Mouse (Mus musculus): Measurements from ENCODE around the gene Rnf130. TPM values are rescaled to one million over a fixed set of nuclear protein-coding genes. Genes with fewer than 3 reads are reported as not detected.

The Rnf130 gene
- polyA plus RNA-seq, 1 experiment from 2014 or later: 101 TPM

DNA sequence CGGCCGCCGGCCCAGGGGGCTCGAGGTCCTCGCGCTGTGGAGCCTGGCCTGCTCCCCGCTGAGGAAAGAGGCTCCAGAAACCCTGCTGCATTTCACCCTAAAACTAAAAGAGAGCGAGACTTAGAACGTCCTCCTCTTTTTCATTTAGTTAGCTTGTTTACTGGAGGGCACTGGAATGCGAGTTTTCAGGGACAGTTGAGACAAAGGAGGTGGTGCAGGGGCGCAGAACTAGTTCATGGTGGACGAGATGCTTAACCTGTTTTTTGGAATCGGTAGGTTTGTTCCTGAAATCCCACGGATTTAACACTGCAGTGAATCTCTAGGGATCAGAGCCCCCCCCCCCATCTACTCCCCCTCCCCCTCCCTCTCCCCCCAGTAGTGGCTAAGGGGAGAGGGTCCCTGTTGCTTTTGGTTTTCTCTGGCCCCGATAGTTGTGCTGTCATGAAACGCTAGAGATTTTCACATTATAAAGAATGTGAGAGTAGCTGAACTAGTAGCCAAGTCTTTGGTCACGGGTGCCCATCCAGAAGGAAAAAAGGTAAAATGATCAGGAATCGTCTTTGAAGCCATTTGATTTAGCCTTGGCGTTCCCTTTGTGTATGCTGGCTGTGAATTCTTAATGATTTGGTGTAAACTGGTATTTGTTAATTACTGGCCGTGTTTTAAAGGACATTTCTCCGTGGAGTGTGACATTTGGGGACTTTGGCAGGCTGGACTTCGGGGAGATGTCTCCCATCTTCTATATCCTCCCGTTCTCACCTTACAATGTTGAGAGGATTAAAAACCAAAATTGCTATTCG lies 775 bp downstream of the Rnf130 start:
- H3K36me3 ChIP-seq: no peaks in the 10 kb centered on the region
- H3K27me3 ChIP-seq: peaks cover 11% of the 10 kb centered on the region
- peak overlapping the region; percentile 96 for H3K4me3 ChIP-seq (replicated peaks)
- peaks cover 28% of the 10 kb centered on the region for H3K4me1 ChIP-seq (replicated peaks)
- H3K4me2 ChIP-seq: peak overlapping the region; percentile 71
- no peak; the same call in 1 of the 2 replicates for ATAC-seq (ENCODE audit: insufficient number of reproducible peaks, insufficient read depth, low FRiP score, low TSS enrichment, low read depth)
- peak overlapping the region; percentile 85 for H3K27ac ChIP-seq
- peak overlapping the region; percentile 98 for H3K9ac ChIP-seq (replicated peaks)
- 6% methylated on average over 24 of the region's 24 CpGs for WGBS
- H3K9me3 ChIP-seq: no peaks in the 10 kb centered on the region

DNA sequence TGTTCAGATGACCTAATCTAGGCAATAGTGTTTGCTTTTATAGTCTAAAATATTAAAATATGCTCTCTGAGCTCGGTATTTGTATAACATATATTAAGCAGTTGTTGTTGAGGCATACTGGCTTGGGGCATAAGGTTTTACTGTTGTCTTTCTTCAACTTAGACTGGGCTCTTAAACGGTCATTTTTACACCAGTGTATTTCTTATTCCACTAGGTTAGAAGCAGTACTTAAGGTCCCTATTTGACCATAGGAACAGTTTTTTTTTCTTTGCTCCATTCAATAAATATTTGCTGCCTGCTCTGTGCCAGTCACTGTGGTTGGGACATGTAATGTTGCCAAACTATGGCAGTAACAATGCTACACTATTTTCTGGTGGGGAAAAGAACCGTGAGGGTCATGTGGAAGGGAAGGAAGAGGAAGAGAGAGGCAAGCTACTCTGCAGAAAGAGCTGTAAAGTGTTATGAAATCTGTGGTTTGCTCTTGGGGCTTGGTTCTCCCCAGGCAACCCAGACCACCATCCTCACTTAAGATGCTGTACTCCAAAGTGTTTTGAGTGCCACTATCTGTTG lies 1.5 kb downstream of the Rnf130 start:
- Histone ChIP-seq H3K4me1 (replicated peaks) (peaks cover 28% of the 10 kb centered on the region), H3K27me3 (peaks cover 11% of the 10 kb centered on the region), H3K4me3 (replicated peaks) (peak overlapping the region; percentile 96), H3K9me3 (no peaks in the 10 kb centered on the region), H3K9ac (replicated peaks) (peak overlapping the region; percentile 98), H3K36me3 (no peaks in the 10 kb centered on the region), H3K4me2 (peak overlapping the region; percentile 71), H3K27ac (no peak overlapping the region)
- WGBS: 43% methylated on average over 3 of the region's 3 CpGs
- no peak for ATAC-seq (ENCODE audit: insufficient number of reproducible peaks, insufficient read depth, low FRiP score, low TSS enrichment, low read depth)

DNA sequence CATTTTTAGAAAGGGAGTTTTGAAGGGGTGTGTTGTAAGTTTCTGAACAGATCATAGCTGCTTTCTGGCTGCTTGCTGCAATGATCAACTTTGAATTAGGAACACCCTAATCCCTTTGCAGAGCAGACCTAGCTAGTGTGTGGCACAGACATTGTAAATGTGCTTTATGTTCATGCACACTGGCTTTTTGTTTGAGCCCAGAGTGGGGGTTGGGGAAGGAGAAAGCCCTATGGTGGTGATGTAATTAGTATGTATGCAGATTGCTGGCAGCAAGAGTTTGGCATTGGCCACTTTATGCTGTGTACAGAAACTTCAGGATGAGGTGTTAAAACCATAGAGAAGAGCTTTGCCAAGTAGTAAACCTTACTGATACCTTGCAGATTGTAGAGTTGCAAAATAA lies 3.3 kb downstream of the Rnf130 start:
- ATAC-seq (ENCODE audit: insufficient number of reproducible peaks, insufficient read depth, low FRiP score, low TSS enrichment, low read depth): no peak
- H3K27me3 ChIP-seq: peaks cover 5% of the 10 kb centered on the region

DNA sequence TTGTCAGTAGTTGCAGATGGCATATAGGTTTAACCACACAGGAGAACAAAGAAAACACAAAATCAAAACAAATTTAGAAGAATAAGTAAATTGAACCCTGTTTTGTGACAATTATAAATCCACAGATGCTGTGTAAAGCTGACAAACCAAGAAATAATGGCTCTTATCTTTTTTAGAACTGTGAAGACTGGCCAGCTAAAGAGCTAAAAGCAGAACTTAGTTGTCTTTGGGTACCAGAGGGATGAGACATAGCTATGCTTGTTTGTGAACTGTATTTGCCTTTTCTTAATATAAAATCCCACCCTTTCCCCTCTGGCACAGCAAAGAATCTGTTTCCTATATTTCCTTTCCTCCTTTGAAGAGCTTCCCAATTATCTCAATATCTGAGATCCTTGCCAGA lies 9.0 kb downstream of the Rnf130 start:
- no peak overlapping the region for H3K27ac ChIP-seq
- H3K4me3 ChIP-seq (replicated peaks): no peak overlapping the region
- H3K36me3 ChIP-seq: no peaks in the 10 kb centered on the region
- no peak overlapping the region for H3K9ac ChIP-seq (replicated peaks)
- no peaks in the 10 kb centered on the region for H3K27me3 ChIP-seq
- no peak overlapping the region for H3K4me2 ChIP-seq
- peaks cover 12% of the 10 kb centered on the region; the same call in 1 of the 2 replicates for H3K4me1 ChIP-seq (replicated peaks)
- no peaks in the 10 kb centered on the region for H3K9me3 ChIP-seq
- no peak for ATAC-seq (ENCODE audit: insufficient number of reproducible peaks, insufficient read depth, low FRiP score, low TSS enrichment, low read depth)

More for the DNA sequence above, 3.3 kb downstream of the Rnf130 start:
- no peaks in the 10 kb centered on the region for H3K36me3 ChIP-seq
- H3K4me1 ChIP-seq (replicated peaks): peaks cover 31% of the 10 kb centered on the region
- no peak overlapping the region for H3K4me3 ChIP-seq (replicated peaks)
- no peaks in the 10 kb centered on the region for H3K9me3 ChIP-seq
- peak overlapping the region; percentile 29; the same call in 1 of the 2 replicates for H3K27ac ChIP-seq
- no peak overlapping the region for H3K9ac ChIP-seq (replicated peaks)
- peak overlapping the region; percentile 71; the same call in 1 of the 2 replicates for H3K4me2 ChIP-seq

DNA sequence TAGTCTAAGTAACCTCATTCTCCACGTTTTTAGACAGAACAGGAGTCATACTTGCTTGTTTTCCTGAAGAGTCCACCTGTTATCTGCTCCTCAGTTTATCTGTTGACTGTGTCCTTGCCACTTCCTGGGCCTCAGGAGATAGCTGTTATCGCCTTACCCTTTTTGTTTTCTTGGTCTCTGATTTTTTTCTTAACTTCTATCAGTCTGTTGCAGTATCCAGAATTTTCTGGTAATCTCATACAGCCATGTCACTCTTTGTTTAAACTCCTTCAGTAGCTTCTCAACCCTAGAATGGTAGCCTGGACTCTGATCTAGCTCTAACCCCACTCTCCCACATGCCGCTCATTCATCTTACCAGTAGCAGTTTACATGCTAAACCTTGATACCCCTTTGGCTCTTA lies 10.6 kb downstream of the Rnf130 start:
- no peaks in the 10 kb centered on the region for H3K36me3 ChIP-seq
- no peak overlapping the region for H3K4me3 ChIP-seq (replicated peaks)
- no peak overlapping the region for H3K27ac ChIP-seq
- H3K4me2 ChIP-seq: no peak overlapping the region
- no peak overlapping the region for H3K9ac ChIP-seq (replicated peaks)
- WGBS: 83% methylated on average over 3 of the region's 3 CpGs
- H3K9me3 ChIP-seq: no peaks in the 10 kb centered on the region
- H3K27me3 ChIP-seq: no peaks in the 10 kb centered on the region
- no peak for ATAC-seq (ENCODE audit: insufficient number of reproducible peaks, insufficient read depth, low FRiP score, low TSS enrichment, low read depth)
- H3K4me1 ChIP-seq (replicated peaks): peaks cover 8% of the 10 kb centered on the region; the same call in 1 of the 2 replicates

DNA sequence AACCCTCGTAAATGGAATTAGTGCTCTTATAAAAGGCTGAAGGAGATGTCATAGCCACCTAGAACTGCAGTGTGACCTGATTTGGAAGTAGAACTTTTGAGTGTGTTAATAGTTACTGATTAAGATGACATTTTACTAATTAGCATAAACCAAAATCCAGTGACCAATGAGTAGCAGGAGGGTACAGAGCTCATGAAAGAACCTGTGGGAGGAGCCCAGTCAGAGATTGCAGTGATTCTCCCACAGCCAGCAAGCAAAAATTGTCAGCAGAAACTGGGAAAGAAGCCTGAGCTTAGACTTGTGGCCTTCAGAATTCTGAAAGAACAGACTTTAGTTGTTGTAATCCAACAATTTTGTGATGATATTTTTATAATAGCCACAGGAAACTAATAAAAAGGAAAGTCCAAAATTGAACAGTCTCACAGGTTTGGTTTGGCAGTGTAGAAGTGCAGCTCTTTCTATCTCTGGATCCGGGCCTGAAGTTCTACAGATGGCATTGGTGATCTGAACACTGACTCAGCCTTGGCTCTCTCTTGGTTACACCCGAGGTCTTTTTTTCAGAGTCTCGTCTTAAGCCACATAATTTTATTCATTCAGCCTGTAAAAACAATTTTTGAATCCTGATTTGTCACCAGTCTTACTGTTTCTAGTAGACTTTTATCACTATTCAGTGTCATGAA lies 11.8 kb downstream of the Rnf130 start:
- Histone ChIP-seq H3K4me3 (replicated peaks) (no peak overlapping the region), H3K9ac (replicated peaks) (no peak overlapping the region), H3K4me2 (no peak overlapping the region), H3K4me1 (replicated peaks) (0 out of 2 replicates have a peak, but pooled peaks cover 8% of the 10 kb centered on the region), H3K27me3 (no peaks in the 10 kb centered on the region), H3K27ac (no peak overlapping the region), H3K9me3 (no peaks in the 10 kb centered on the region), H3K36me3 (no peaks in the 10 kb centered on the region)
- ATAC-seq (ENCODE audit: insufficient number of reproducible peaks, insufficient read depth, low FRiP score, low TSS enrichment, low read depth): no peak
- 83% methylated on average over 4 of the region's 4 CpGs for WGBS

DNA sequence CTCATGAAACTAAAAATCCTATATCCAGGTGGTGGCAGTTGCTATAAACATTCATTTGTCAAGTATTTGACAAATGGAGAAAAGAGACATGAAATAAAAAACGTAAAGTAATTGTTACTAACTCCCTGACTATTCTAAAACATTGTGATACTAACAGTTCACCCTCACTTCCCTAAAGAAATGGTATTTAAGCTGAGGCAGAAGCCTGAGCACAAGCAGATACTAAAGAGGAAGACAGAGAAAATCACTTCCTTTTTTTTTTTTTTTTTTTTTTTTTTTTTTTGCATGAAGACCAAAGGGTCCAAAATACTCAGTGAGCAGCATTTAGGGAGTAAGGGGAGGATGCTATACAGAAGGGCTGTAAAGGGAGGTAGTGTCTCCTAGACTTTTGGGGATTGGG lies 13.6 kb downstream of the Rnf130 start:
- Histone ChIP-seq H3K9ac (replicated peaks) (no peak overlapping the region), H3K27ac (no peak overlapping the region), H3K36me3 (no peaks in the 10 kb centered on the region), H3K4me1 (replicated peaks) (0 out of 2 replicates have a peak, but pooled peaks cover 2% of the 10 kb centered on the region), H3K9me3 (no peaks in the 10 kb centered on the region), H3K27me3 (no peaks in the 10 kb centered on the region), H3K4me2 (no peak overlapping the region), H3K4me3 (replicated peaks) (no peak overlapping the region)
- 92% methylated on average over 1 of the region's 1 CpGs for WGBS
- no peak for ATAC-seq (ENCODE audit: insufficient number of reproducible peaks, insufficient read depth, low FRiP score, low TSS enrichment, low read depth)

DNA sequence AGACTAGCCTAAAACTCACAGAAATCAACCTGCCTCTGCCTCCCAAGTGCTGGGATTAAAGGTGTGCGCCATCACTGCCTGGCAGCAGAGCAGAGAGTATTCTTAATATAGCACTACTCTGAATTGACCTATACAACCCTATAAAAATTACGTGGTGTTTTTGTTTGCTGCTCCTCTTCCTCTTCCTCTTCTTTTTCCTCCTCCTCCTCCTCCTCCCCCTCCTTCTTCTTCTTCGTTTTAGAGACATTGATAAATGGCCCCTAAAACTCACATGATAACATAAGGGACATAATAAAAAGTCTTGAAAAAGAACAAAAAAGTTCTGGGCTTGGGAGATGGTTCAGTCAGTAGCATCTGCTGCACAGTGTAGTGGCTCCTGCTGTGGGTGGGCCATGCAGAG lies 16.0 kb downstream of the Rnf130 start:
- Histone ChIP-seq H3K4me3 (replicated peaks) (no peak overlapping the region), H3K9ac (replicated peaks) (no peak overlapping the region), H3K9me3 (no peaks in the 10 kb centered on the region), H3K27me3 (no peaks in the 10 kb centered on the region), H3K4me1 (replicated peaks) (no peaks in the 10 kb centered on the region), H3K27ac (no peak overlapping the region), H3K36me3 (no peaks in the 10 kb centered on the region), H3K4me2 (no peak overlapping the region)
- whole genome bisulfite sequencing: 77% methylated on average over 3 of the region's 3 CpGs
- no peak for ATAC-seq (ENCODE audit: insufficient number of reproducible peaks, insufficient read depth, low FRiP score, low TSS enrichment, low read depth)

DNA sequence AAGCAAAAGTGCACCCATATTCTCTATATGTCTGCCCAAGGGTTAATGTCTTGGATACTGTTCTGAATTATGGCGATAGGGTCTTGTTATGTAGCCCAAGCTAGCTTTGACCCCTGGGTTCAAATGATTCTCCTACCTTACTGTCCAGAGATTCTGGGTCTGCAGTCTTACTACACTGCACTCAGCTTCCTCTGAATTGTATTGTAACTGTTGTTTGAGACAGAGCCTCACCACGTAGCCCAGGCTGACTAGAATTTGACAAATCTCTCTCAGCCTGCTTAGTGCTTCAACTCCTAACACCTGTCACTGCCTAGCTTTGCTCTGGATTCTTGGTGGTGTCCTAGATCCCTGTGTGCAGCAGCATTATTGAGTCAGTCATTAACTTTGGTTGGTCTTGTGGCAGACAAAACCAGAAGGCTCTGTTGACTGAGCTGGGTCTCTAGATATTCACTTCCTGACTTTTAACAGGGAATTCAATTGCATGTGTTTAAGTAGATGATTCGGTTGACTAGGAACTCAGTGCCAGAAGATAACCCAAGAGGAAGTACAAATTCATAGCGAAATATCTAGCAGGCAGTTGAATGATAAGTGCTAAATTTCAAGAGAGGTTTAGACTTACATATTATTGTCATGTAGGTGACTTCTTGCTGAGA lies 17.3 kb downstream of the Rnf130 start:
- Histone ChIP-seq H3K27ac (no peak overlapping the region), H3K4me1 (replicated peaks) (no peaks in the 10 kb centered on the region), H3K36me3 (no peaks in the 10 kb centered on the region), H3K27me3 (no peaks in the 10 kb centered on the region), H3K9me3 (no peaks in the 10 kb centered on the region), H3K4me2 (no peak overlapping the region), H3K4me3 (replicated peaks) (no peak overlapping the region), H3K9ac (replicated peaks) (no peak overlapping the region)
- WGBS: 92% methylated on average over 4 of the region's 4 CpGs
- no peak for ATAC-seq (ENCODE audit: insufficient number of reproducible peaks, insufficient read depth, low FRiP score, low TSS enrichment, low read depth)

DNA sequence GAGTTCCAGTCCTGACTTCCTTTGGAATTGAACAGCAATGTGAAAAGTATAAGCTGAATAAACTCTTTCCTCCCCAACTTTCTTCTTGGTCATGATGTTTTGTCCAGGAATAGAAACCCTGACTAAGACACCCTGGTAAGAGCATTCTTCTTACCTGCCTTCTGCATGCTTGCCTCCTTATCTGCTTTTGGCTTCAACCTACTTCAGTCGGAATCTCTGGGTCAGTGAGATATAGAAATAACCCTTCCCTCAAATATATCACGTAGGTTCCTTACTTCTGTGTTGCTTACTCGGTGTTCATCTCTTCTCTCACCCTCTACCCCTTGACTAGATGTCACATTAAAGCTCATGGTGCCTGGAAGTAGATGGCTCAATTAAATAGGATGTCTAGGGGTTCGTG lies 19.3 kb downstream of the Rnf130 start:
- ATAC-seq (ENCODE audit: insufficient number of reproducible peaks, insufficient read depth, low FRiP score, low TSS enrichment, low read depth): no peak
- no peaks in the 10 kb centered on the region for H3K27me3 ChIP-seq
- 85% methylated on average over 4 of the region's 4 CpGs for WGBS

DNA sequence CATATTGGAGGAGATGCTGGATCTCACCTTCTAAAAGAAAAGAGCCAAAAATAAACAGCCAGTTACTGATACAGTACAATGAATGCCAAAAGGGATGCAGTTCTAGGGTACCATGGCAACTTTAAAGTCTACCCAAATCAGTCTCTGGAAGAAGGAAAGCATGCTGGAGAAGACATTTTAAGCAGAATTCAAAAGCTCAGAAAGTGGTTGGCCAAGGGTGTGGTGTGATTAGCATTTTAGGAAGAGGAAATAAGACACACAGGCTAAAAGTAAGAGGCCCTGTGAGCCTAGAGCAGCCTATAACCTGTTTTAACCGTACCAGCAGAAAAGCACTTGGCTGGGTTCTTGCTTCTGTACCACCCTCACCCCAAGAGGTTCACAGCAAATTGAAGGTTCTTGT lies 22.5 kb downstream of the Rnf130 start:
- Histone ChIP-seq H3K9me3 (no peaks in the 10 kb centered on the region), H3K27me3 (no peaks in the 10 kb centered on the region), H3K4me2 (no peak overlapping the region), H3K4me1 (replicated peaks) (0 out of 2 replicates have a peak, but pooled peaks cover 10% of the 10 kb centered on the region), H3K27ac (no peak overlapping the region), H3K36me3 (0 out of 2 replicates have a peak, but pooled peaks cover 4% of the 10 kb centered on the region), H3K4me3 (replicated peaks) (no peak overlapping the region), H3K9ac (replicated peaks) (no peak overlapping the region)
- ATAC-seq (ENCODE audit: insufficient number of reproducible peaks, insufficient read depth, low FRiP score, low TSS enrichment, low read depth): no peak
- WGBS: 76% methylated on average over 1 of the region's 1 CpGs

More for the DNA sequence above, 19.3 kb downstream of the Rnf130 start:
- Histone ChIP-seq H3K36me3 (no peaks in the 10 kb centered on the region), H3K4me3 (replicated peaks) (no peak overlapping the region), H3K27ac (no peak overlapping the region), H3K9me3 (no peaks in the 10 kb centered on the region), H3K9ac (replicated peaks) (no peak overlapping the region), H3K4me1 (replicated peaks) (0 out of 2 replicates have a peak, but pooled peaks cover 7% of the 10 kb centered on the region), H3K4me2 (no peak overlapping the region)
